ENCODE assay signal across 8 mouse cellular contexts in genomic region chr14:57881793-57882192, GRCm38 (mm10). TPM values are rescaled to one million over a fixed set of nuclear protein-coding genes. Genes with fewer than 3 reads are reported as not detected.
A peak's percentile ranks its signal among the peaks of the same experiment; 100 is the strongest.
DNase-seq lines count a peak whose midpoint lies in the region; ATAC-seq lines count a peak whose summit lies in the region.

No protein-coding gene starts in this region.

- WGBS in heart, embryonic 11.5 days (ENCODE audit: insufficient replicate concordance): 26% methylated on average over 4 of the region's 4 CpGs
- 66% methylated on average over 4 of the region's 4 CpGs for WGBS in forebrain, embryonic 10.5 days

- H3K4me2 ChIP-seq in heart, embryonic 11.5 days: no peak overlapping the region

- peak overlapping the region; percentile 81 for H3K27ac ChIP-seq in heart, embryonic 11.5 days (ENCODE audit: low read depth, low read length)
- H3K27ac ChIP-seq in forebrain, embryonic 10.5 days: no peak overlapping the region

- H3K4me1 ChIP-seq in heart, embryonic 11.5 days (ENCODE audit: control insufficient read depth, insufficient read depth, low read length): peaks cover 21% of the 10 kb centered on the region
- H3K4me1 ChIP-seq in forebrain, embryonic 10.5 days: peaks cover 11% of the 10 kb centered on the region

- DNase-seq in cerebellum, adult 11-12 months: peak; percentile 48
- no peak for DNase-seq in cerebellum, postnatal 4 days (ENCODE audit: low spot score in 2 of 2)
- DNase-seq in urinary bladder, adult 18-20 months (ENCODE audit: low spot score in 2 of 2): peak; percentile 27 to 57
- DNase-seq in urinary bladder, postnatal 10 days (ENCODE audit: low spot score): no peak
- DNase-seq in kidney, postnatal 36 days: peak; percentile 76 to 78
- DNase-seq in ovary, postnatal 14 days (ENCODE audit: low spot score): peak; percentile 28
- no peak for DNase-seq in forebrain, embryonic 10.5 days (ENCODE audit: extremely low spot score, low spot score)

- no peaks in the 10 kb centered on the region; the same call in 1 of the 2 replicates for H3K36me3 ChIP-seq in heart, embryonic 11.5 days (ENCODE audit: control insufficient read depth, insufficient read depth, low read length)
- peaks cover 14% of the 10 kb centered on the region for H3K36me3 ChIP-seq in forebrain, embryonic 10.5 days (replicated peaks)

- H3K9me3 ChIP-seq in heart, embryonic 11.5 days (replicated peaks; ENCODE audit: control insufficient read depth, low read length): no peaks in the 10 kb centered on the region
- no peaks in the 10 kb centered on the region for H3K9me3 ChIP-seq in forebrain, embryonic 10.5 days

- no peak overlapping the region for H3K4me3 ChIP-seq in heart, embryonic 11.5 days (ENCODE audit: low read depth, low read length)
- no peak overlapping the region for H3K4me3 ChIP-seq in forebrain, embryonic 10.5 days

- ATAC-seq in heart, embryonic 11.5 days (replicated peaks; ENCODE audit: insufficient number of reproducible peaks, low FRiP score, low TSS enrichment): peak; percentile 57; the same call in 1 of the 2 replicates

- no peak overlapping the region for H3K9ac ChIP-seq in heart, embryonic 11.5 days (ENCODE audit: low read depth, low read length)

- no peaks in the 10 kb centered on the region for H3K27me3 ChIP-seq in heart, embryonic 11.5 days (ENCODE audit: control insufficient read depth, insufficient read depth, low read length)
- no peaks in the 10 kb centered on the region for H3K27me3 ChIP-seq in forebrain, embryonic 10.5 days (ENCODE audit: poor library complexity, severe bottlenecking)

RNA-seq across cellular contexts. Expression of gene Zdhhc20, which starts 8.3 kb away (rescaled TPM):
- polyA plus RNA-seq in heart, embryonic 11.5 days (2014; fragmentation: Nextera tagmentation; extraction: Ambion mirVana): 39.5 and 52.8 TPM in 2 replicates
- 50.3 and 54.2 TPM in 2 replicates for polyA plus RNA-seq in forebrain, embryonic 10.5 days (2016; fragmentation: Nextera tagmentation; extraction: Ambion mirVana)

RNA-seq across cellular contexts. Expression of gene Mrpl57, which starts 55.8 kb away (rescaled TPM):
- polyA plus RNA-seq in heart, embryonic 11.5 days (2014; fragmentation: Nextera tagmentation; extraction: Ambion mirVana): 138 and 143 TPM in 2 replicates
- 148 and 159 TPM in 2 replicates for polyA plus RNA-seq in forebrain, embryonic 10.5 days (2016; fragmentation: Nextera tagmentation; extraction: Ambion mirVana)

RNA-seq across cellular contexts. Expression of gene Ska3, which starts 55.8 kb away (rescaled TPM):
- 32.6 and 34.3 TPM in 2 replicates for polyA plus RNA-seq in heart, embryonic 11.5 days (2014; fragmentation: Nextera tagmentation; extraction: Ambion mirVana)
- 67.6 and 69.4 TPM in 2 replicates for polyA plus RNA-seq in forebrain, embryonic 10.5 days (2016; fragmentation: Nextera tagmentation; extraction: Ambion mirVana)

Comparison
In these comparisons a context has a peak if more than half of its experiments do, and no peak if none do; other contexts are left out.
1. DNase-seq: peak in cerebellum, adult 11-12 months (single experiment), urinary bladder, adult 18-20 months (2 of 2), kidney, postnatal 36 days (2 of 2) and ovary, postnatal 14 days (single experiment); none in cerebellum, postnatal 4 days (0 of 2), urinary bladder, postnatal 10 days (single experiment) and forebrain, embryonic 10.5 days (single experiment).